Mouse (Mus musculus): ENCODE data around the gene Rgsl1.
A peak's percentile ranks its signal among the peaks of the same experiment; 100 is the strongest.
"Not testable (repeated sequence)": the region's sequence is repeated elsewhere in the genome, so short reads cannot be mapped to it uniquely, and the experiment has no call there.

Rgsl1 gene

GRCm38 (mm10) chr1:153844042-153844441 lies at the start of gene Rgsl1:
TSS of gene Rgsl1 (minus strand) at chr1:153844142.
- DNase-seq: no peak

- no peak for DNase-seq
These were observed 47.5 kb upstream of the Rgsl1 start, which contains the start of gene Teddm1a for GRCm38 (mm10) chr1:153891442-153891841. TSS of gene Teddm1a (plus strand) at chr1:153891742.

- DNase-seq: no peak
These were observed 46.2 kb upstream of the Rgsl1 start for GRCm38 (mm10) chr1:153890121-153890520.

- no peak for DNase-seq
These were observed 42.2 kb upstream of the Rgsl1 start for GRCm38 (mm10) chr1:153886024-153886633.

- DNase-seq: not testable (repeated sequence)
These were observed 36.4 kb upstream of the Rgsl1 start for GRCm38 (mm10) chr1:153880391-153880790.

GRCm38 (mm10) chr1:153874045-153874444 lies 30.1 kb upstream of the Rgsl1 start, which contains the start of gene Teddm1b:
TSS of gene Teddm1b (plus strand) at chr1:153874345.
- DNase-seq: no peak

GRCm38 (mm10) chr1:153855946-153856345 lies 12.0 kb upstream of the Rgsl1 start:
- no peak for DNase-seq

- not testable (repeated sequence) for DNase-seq
These were observed 8.8 kb upstream of the Rgsl1 start for GRCm38 (mm10) chr1:153852696-153853095.

- DNase-seq: no peak
These were observed 2.9 kb upstream of the Rgsl1 start for GRCm38 (mm10) chr1:153846867-153847266.

- DNase-seq: no peak
These were observed 2.5 kb upstream of the Rgsl1 start for GRCm38 (mm10) chr1:153846420-153846819.

GRCm38 (mm10) chr1:153842121-153842740 lies 1.7 kb downstream of the Rgsl1 start:
- DNase-seq: no peak

GRCm38 (mm10) chr1:153836036-153836435 lies 7.9 kb downstream of the Rgsl1 start:
- DNase-seq: no peak

- no peak for DNase-seq
These were observed 13.2 kb downstream of the Rgsl1 start for GRCm38 (mm10) chr1:153830746-153831145.

- DNase-seq: no peak
These were observed 23.7 kb downstream of the Rgsl1 start for GRCm38 (mm10) chr1:153820216-153820615.

- no peak for DNase-seq
These were observed 29.7 kb downstream of the Rgsl1 start for GRCm38 (mm10) chr1:153814278-153814677.

GRCm38 (mm10) chr1:153807390-153807993 lies 36.5 kb downstream of the Rgsl1 start:
- peak; percentile 11 to 33 for DNase-seq

- DNase-seq: no peak
These were observed 40.4 kb downstream of the Rgsl1 start for GRCm38 (mm10) chr1:153803530-153803929.

- no peak for DNase-seq
These were observed 41.3 kb downstream of the Rgsl1 start for GRCm38 (mm10) chr1:153802691-153803090.

GRCm38 (mm10) chr1:153794241-153794640 lies 49.7 kb downstream of the Rgsl1 start:
- no peak for DNase-seq

- DNase-seq: no peak
These were observed 53.2 kb downstream of the Rgsl1 start for GRCm38 (mm10) chr1:153790708-153791107.

- DNase-seq: no peak
These were observed 58.3 kb downstream of the Rgsl1 start for GRCm38 (mm10) chr1:153785608-153786007.

GRCm38 (mm10) chr1:153783339-153783738 lies 60.6 kb downstream of the Rgsl1 start:
- DNase-seq: no peak

- DNase-seq: no peak
These were observed 65.7 kb downstream of the Rgsl1 start for GRCm38 (mm10) chr1:153778205-153778604.

GRCm38 (mm10) chr1:153776257-153776656 lies 67.7 kb downstream of the Rgsl1 start:
- DNase-seq: no peak
